Mouse (Mus musculus) MEL (cell line): ENCODE results near the gene Krtap2-4. TPM values are rescaled to one million over a fixed set of nuclear protein-coding genes. Genes with fewer than 3 reads are reported as not detected.
"Not testable (repeated sequence)": the region's sequence is repeated elsewhere in the genome, so short reads cannot be mapped to it uniquely, and the experiment has no call there.

ENCODE experiments used
- DNase-seq: peaks from one replicate; pipeline ENCODE4 v3.0.0; 2011; ENCODE audit warnings: low read depth, low spot score
- H3K27ac ChIP-seq: 2 replicates; pipeline ENCODE4 v1.5.1; 2012; ENCODE audit warnings: low read depth, mild to moderate bottlenecking, control low read depth, low read length, moderate library complexity; ENCODE audit not compliant: control insufficient read depth
- H3K27me3 ChIP-seq, 2 experiments: fragments of 150-350 bp in 1 of 2; sonication (generic) in 1 of 2; 2 replicates each; pipeline ENCODE4 v1.6.1; 2012; ENCODE audit warnings: low read length in 2 of 2, mild to moderate bottlenecking in 2 of 2, improper control_type of control experiment in 1 of 2, moderate library complexity in 1 of 2; ENCODE audit not compliant: insufficient read depth in 2 of 2, control insufficient read depth in 1 of 2
- H3K36me3 ChIP-seq, 2 experiments: 2 replicates each; pipeline ENCODE4 v1.6.1; 2012 to 2014; ENCODE audit warnings: low read length in 2 of 2, improper control_type of control experiment in 1 of 2, inconsistent platforms in 1 of 2, mild to moderate bottlenecking in 1 of 2; ENCODE audit not compliant: insufficient read depth in 2 of 2, control insufficient read depth in 1 of 2
- H3K4me1 ChIP-seq, 2 experiments: fragments of 150-350 bp in 1 of 2; sonication (generic) in 1 of 2; 2 replicates each; pipeline ENCODE4 v1.6.1; 2012; ENCODE audit warnings: low read length in 2 of 2, improper control_type of control experiment in 1 of 2, mild to moderate bottlenecking in 1 of 2; ENCODE audit not compliant: insufficient read depth in 2 of 2, control insufficient read depth in 1 of 2
- H3K4me3 ChIP-seq, 2 experiments: fragments of 150-350 bp in 1 of 2; sonication (generic) in 1 of 2; 2 replicates each; pipeline ENCODE4 v1.5.1; 2012; ENCODE audit warnings: low read depth in 2 of 2, low read length in 2 of 2, mild to moderate bottlenecking in 2 of 2, moderate library complexity in 2 of 2, control low read depth in 1 of 2, improper control_type of control experiment in 1 of 2; ENCODE audit not compliant: control insufficient read depth in 1 of 2, insufficient read depth in 1 of 2
- H3K79me2 ChIP-seq: 2 replicates; pipeline ENCODE4 v1.6.1; 2012; ENCODE audit warnings: mild to moderate bottlenecking, low read length, moderate library complexity; ENCODE audit not compliant: control insufficient read depth, poor library complexity, insufficient read depth
- H3K9ac ChIP-seq: 2 replicates; pipeline ENCODE4 v1.6.1; 2012; ENCODE audit warnings: low read depth, mild to moderate bottlenecking, control low read depth, low read length, moderate library complexity; ENCODE audit not compliant: control insufficient read depth, poor library complexity, severe bottlenecking
- H3K9me3 ChIP-seq: fragments of 150-350 bp; sonication (generic); replicated peaks from 2 replicates; pipeline ENCODE4 v1.6.1; 2012; ENCODE audit warnings: mild to moderate bottlenecking, low read length, improper control_type of control experiment, moderate library complexity; ENCODE audit not compliant: insufficient read depth
- BHLHE40 ChIP-seq: IDR thresholded peaks from 2 replicates; pipeline ENCODE4 v1.6.1; 2012; ENCODE audit warnings: low read depth, mild to moderate bottlenecking, inconsistent platforms, low read length, improper control_type of control experiment, borderline replicate concordance
- CHD2 ChIP-seq: IDR thresholded peaks from 2 replicates; pipeline ENCODE4 v1.6.1; 2011; ENCODE audit warnings: low read length, improper control_type of control experiment
- CTCF ChIP-seq, 3 experiments: IDR thresholded peaks in 2 of 3; conservative IDR thresholded peaks in 1 of 3; 2 replicates each; pipeline ENCODE4 v1.5.1; 2011 to 2012; ENCODE audit warnings: low read length in 3 of 3, low read depth in 2 of 3, mild to moderate bottlenecking in 2 of 3, improper control_type of control experiment in 1 of 3, inconsistent platforms in 1 of 3, mixed read lengths in 1 of 3, moderate library complexity in 1 of 3; ENCODE audit not compliant: control insufficient read depth in 1 of 3, insufficient read depth in 1 of 3, poor library complexity in 1 of 3, severe bottlenecking in 1 of 3
- EP300 ChIP-seq, 2 experiments: IDR thresholded peaks; 2 replicates each; pipeline ENCODE4 v1.6.1; 2011; ENCODE audit warnings: improper control_type of control experiment in 2 of 2, low read length in 2 of 2, low read depth in 1 of 2, mild to moderate bottlenecking in 1 of 2
- GABPA ChIP-seq: IDR thresholded peaks from 2 replicates; pipeline ENCODE4 v1.6.1; 2012; ENCODE audit warnings: low read depth, mild to moderate bottlenecking, inconsistent platforms, low read length, improper control_type of control experiment, moderate library complexity
- HCFC1 ChIP-seq: IDR thresholded peaks from 2 replicates; pipeline ENCODE4 v1.6.1; 2012; ENCODE audit warnings: low read depth, mild to moderate bottlenecking, inconsistent platforms, low read length, improper control_type of control experiment, moderate library complexity
- KAT2A ChIP-seq: conservative IDR thresholded peaks from 2 replicates; pipeline ENCODE4 v1.6.1; 2012; ENCODE audit warnings: low read depth, low read length, improper control_type of control experiment, inconsistent platforms
- MAX ChIP-seq: IDR thresholded peaks from 2 replicates; pipeline ENCODE4 v1.6.1; 2011; ENCODE audit warnings: low read length, improper control_type of control experiment
- MYC ChIP-seq: IDR thresholded peaks from 2 replicates; pipeline ENCODE4 v1.6.1; 2011; ENCODE audit warnings: low read depth, mild to moderate bottlenecking, low read length, improper control_type of control experiment, moderate library complexity
- NELFE ChIP-seq: IDR thresholded peaks from 2 replicates; pipeline ENCODE4 v1.6.1; 2011; ENCODE audit warnings: low read depth, low read length, improper control_type of control experiment
- POLR2AphosphoS5 ChIP-seq: IDR thresholded peaks from 2 replicates; pipeline ENCODE4 v1.6.1; 2012; ENCODE audit warnings: low read depth, borderline replicate concordance, mild to moderate bottlenecking, inconsistent platforms, low read length, moderate library complexity, mixed read lengths
- RCOR1 ChIP-seq: IDR thresholded peaks from 2 replicates; pipeline ENCODE4 v1.6.1; 2012; ENCODE audit warnings: low read depth, mild to moderate bottlenecking, inconsistent platforms, low read length, improper control_type of control experiment
- TBP ChIP-seq: IDR thresholded peaks from 2 replicates; pipeline ENCODE4 v1.8.0; 2011; ENCODE audit warnings: low read depth, low read length, improper control_type of control experiment
- TCF12 ChIP-seq: IDR thresholded peaks from 2 replicates; pipeline ENCODE4 v1.6.1; 2014; ENCODE audit warnings: low read depth, mild to moderate bottlenecking, inconsistent platforms, low read length, improper control_type of control experiment, moderate library complexity
- UBTF ChIP-seq: IDR thresholded peaks from 2 replicates; pipeline ENCODE4 v1.6.1; 2012; ENCODE audit warnings: low read depth, mild to moderate bottlenecking, inconsistent platforms, low read length, improper control_type of control experiment, moderate library complexity, borderline replicate concordance; ENCODE audit not compliant: insufficient read depth
- ZC3H11A ChIP-seq: IDR thresholded peaks from 2 replicates; pipeline ENCODE4 v1.6.1; 2012; ENCODE audit warnings: low read depth, mild to moderate bottlenecking, inconsistent platforms, low read length, improper control_type of control experiment
- ZKSCAN1 ChIP-seq: IDR thresholded peaks from 2 replicates; pipeline ENCODE4 v1.6.1; 2012; ENCODE audit warnings: low read depth, mild to moderate bottlenecking, inconsistent platforms, low read length, improper control_type of control experiment, moderate library complexity
- ZMIZ1 ChIP-seq: IDR thresholded peaks from 2 replicates; pipeline ENCODE4 v1.6.1; 2012; ENCODE audit warnings: low read depth, mild to moderate bottlenecking, inconsistent platforms, low read length, improper control_type of control experiment, moderate library complexity
- polyA plus RNA-seq, 2 experiments: library from polyadenylated mRNA; stranded (reverse) in 1 of 2; unstranded in 1 of 2; fragments of >175 nt in 1 of 2; fragments of >200 nt in 1 of 2; gene quantifications; 2 replicates each; pipeline versions ENCODE4 v1.2.1 to v1.2.4; 2012; ENCODE audit warnings: low replicate concordance in 2 of 2, low read depth in 1 of 2; ENCODE audit not compliant: insufficient read length in 2 of 2, insufficient read depth in 1 of 2, missing spikeins in 1 of 2
- total RNA-seq: library from RNA; depleted of rRNA; stranded (reverse); fragments of 300-350 nt; gene quantifications from 2 replicates; pipeline ENCODE4 v1.2.3, GENCODE M21; 2012

Gene Krtap2-4
- total and polyA plus RNA-seq, 3 experiments = not detected

DNA sequence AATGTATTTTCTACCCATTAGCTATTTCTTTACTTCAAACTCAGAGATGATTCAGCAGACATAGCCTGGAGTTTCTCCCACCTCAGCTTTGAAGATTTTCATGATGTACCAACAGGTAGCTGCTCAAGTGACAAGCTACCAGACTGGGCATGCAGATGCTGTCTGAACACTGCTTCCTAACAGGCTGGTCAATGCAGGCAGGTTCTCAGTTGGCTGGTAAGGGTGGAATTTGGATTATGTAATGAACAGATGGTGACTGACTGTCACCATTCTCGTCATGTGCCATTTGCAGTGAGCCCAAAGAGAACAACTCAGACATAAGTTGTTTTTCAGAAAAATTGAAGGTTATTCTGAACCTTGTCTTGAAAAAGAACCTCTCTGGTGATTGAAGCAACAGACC is 5.5 kb downstream of the Krtap2-4 start:
- H3K9me3 ChIP-seq = no peaks in the 10 kb centered on the region
- H3K9ac ChIP-seq = no peak overlapping the region
- no peaks in the 10 kb centered on the region for H3K36me3 ChIP-seq
- no peak for TF ChIP-seq CTCF (IDR thresholded peaks at IDR 0.05 in 2 of 3, conservative IDR thresholded peaks at IDR 0.05 in 1 of 3; ENCODE audit: control insufficient read depth in 1 of 3, insufficient read depth in 1 of 3, low read depth in 2 of 3, low read length in 3 of 3, poor library complexity in 1 of 3, severe bottlenecking in 1 of 3)
- TF ChIP-seq ZKSCAN1 = no peak
- no peak for TF ChIP-seq TBP
- TF ChIP-seq HCFC1 = no peak
- no peak for TF ChIP-seq MAX
- no peak for TF ChIP-seq TCF12
- TF ChIP-seq RCOR1 = no peak
- no peak for TF ChIP-seq BHLHE40
- TF ChIP-seq EP300 (IDR thresholded peaks at IDR 0.05; ENCODE audit: low read depth in 1 of 2, low read length in 2 of 2) = no peak
- TF ChIP-seq UBTF = no peak
- TF ChIP-seq POLR2AphosphoS5 = no peak
- TF ChIP-seq GABPA = no peak
- TF ChIP-seq CHD2 = no peak
- no peak for TF ChIP-seq ZMIZ1
- no peak for TF ChIP-seq ZC3H11A
- no peak for TF ChIP-seq NELFE
- no peak for TF ChIP-seq KAT2A
- TF ChIP-seq MYC = no peak
- H3K79me2 ChIP-seq = no peaks in the 10 kb centered on the region
- no peak overlapping the region for H3K4me3 ChIP-seq
- no peaks in the 10 kb centered on the region for H3K27me3 ChIP-seq
- no peak overlapping the region for H3K27ac ChIP-seq
- no peaks in the 10 kb centered on the region for H3K4me1 ChIP-seq
- no peak for DNase-seq

DNA sequence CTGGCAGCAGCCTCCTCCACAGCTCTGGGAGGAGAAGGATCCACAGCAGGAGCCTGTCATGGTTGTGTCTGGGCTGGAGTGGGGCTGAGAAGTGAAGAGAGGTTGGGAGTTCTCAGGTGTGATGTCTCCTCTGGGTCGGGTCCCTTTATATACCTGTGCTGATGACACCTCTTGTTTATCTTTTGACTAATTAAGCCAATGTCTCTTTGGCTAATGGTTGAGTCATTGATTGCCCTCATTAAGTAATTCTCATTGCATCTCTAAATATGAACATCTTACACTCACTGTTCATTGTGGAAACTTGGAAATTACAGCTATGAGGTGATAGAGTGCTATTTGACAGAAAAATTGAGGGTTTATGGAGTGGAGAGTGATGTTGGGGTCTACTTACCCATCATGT is 11.4 kb downstream of the Krtap2-4 start, which contains the start of gene Gm11938:
Gm11938 (minus strand) TSS at position 101 of the 400 bp plus-strand sequence.
- H3K9ac ChIP-seq, H3K79me2 ChIP-seq, H3K4me1 ChIP-seq, H3K9me3 ChIP-seq, H3K4me3 ChIP-seq, H3K27me3 ChIP-seq, H3K36me3 ChIP-seq, DNase-seq, H3K27ac ChIP-seq: not testable (repeated sequence)

DNA sequence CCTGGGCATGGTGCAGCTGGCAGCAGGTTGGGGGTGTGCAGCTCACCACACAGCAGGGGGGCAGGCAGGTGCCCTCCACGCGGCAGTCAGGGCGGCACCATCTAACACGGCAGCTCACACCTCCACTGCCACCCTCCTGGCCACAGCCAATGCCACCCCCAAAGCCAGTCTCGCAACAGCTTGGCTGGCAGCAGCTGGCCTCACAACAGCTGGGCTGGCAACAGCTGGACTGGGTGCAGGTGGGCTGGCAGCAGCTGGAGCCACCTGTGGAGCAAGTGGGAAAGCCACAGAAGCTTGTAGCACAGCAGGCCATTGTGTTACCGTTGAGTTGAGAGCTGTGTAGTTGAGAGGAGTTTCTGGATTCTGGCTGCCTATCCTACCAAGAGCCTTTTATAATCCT is 16.9 kb downstream of the Krtap2-4 start, which contains the start of gene Krtap9-3:
Krtap9-3 (minus strand) TSS at position 364 of the 400 bp plus-strand sequence.
- H3K36me3 ChIP-seq, H3K4me1 ChIP-seq, H3K79me2 ChIP-seq, H3K9me3 ChIP-seq, H3K4me3 ChIP-seq, DNase-seq, H3K27ac ChIP-seq, H3K9ac ChIP-seq, H3K27me3 ChIP-seq: not testable (repeated sequence)
